Mouse (Mus musculus) liver, embryonic 14.5 days (tissue): Measurements from ENCODE around the gene Rtl5. TPM values are rescaled to one million over a fixed set of nuclear protein-coding genes. Genes with fewer than 3 reads are reported as not detected.
"Not testable (repeated sequence)": the region's sequence is repeated elsewhere in the genome, so short reads cannot be mapped to it uniquely, and the experiment has no call there.

Experiments
- ATAC-seq: fragments of 200-750 bp; cut with Nextera tagmentation; 2 replicates; pipeline ENCODE4 v1.8.0; 2017; ENCODE audit warnings: moderate number of reproducible peaks, mild to moderate bottlenecking, moderate library complexity; ENCODE audit not compliant: insufficient read depth
- DNase-seq, 3 experiments: peaks; one replicate each; pipeline ENCODE4 v3.0.0-alpha.2; 2012 to 2013; ENCODE audit warnings: low read depth in 3 of 3, low spot score in 3 of 3
- H3K27ac ChIP-seq: fragments of 300-500 bp; sonication (generic); 2 replicates; pipeline ENCODE4 v1.5.1; 2014; ENCODE audit warnings: moderate library complexity, mild to moderate bottlenecking, control low read depth, inconsistent platforms
- H3K27me3 ChIP-seq: fragments of 300-500 bp; sonication (generic); 2 replicates; pipeline ENCODE4 v1.6.1; 2014; ENCODE audit warnings: mild to moderate bottlenecking, low read length, moderate library complexity; ENCODE audit not compliant: control insufficient read depth, insufficient read depth
- H3K36me3 ChIP-seq: fragments of 300-500 bp; sonication (generic); replicated peaks from 2 replicates; pipeline ENCODE4 v1.6.1; 2014; ENCODE audit warnings: low read depth; ENCODE audit not compliant: control insufficient read depth, insufficient read depth
- H3K4me1 ChIP-seq, 2 experiments: fragments of 200-500 bp in 1 of 2; fragments of 300-500 bp in 1 of 2; sonication (generic) in 1 of 2; replicated peaks; 2 replicates each; pipeline ENCODE4 v1.6.1; 2012 to 2014; ENCODE audit warnings: antibody characterized with exemption in 1 of 2, inconsistent platforms in 1 of 2, low read length in 1 of 2; ENCODE audit not compliant: control insufficient read depth in 2 of 2, insufficient read depth in 2 of 2
- H3K4me2 ChIP-seq: fragments of 300-500 bp; sonication (generic); 2 replicates; pipeline ENCODE4 v1.6.1; 2014; ENCODE audit warnings: low read depth, mild to moderate bottlenecking, control low read depth, moderate library complexity
- H3K4me3 ChIP-seq, 2 experiments: fragments of 200-500 bp in 1 of 2; fragments of 300-500 bp in 1 of 2; sonication (generic) in 1 of 2; 2 replicates each; pipeline ENCODE4 v1.5.1; 2012 to 2014; ENCODE audit warnings: low read depth in 2 of 2, low read length in 2 of 2, mild to moderate bottlenecking in 2 of 2, control low read depth in 1 of 2, inconsistent platforms in 1 of 2, moderate library complexity in 1 of 2; ENCODE audit not compliant: insufficient read depth in 1 of 2
- H3K9ac ChIP-seq: fragments of 300-500 bp; sonication (generic); replicated peaks from 2 replicates; pipeline ENCODE4 v1.6.1; 2014; ENCODE audit warnings: mild to moderate bottlenecking, control low read depth, moderate library complexity
- H3K9me3 ChIP-seq: fragments of 300-500 bp; sonication (generic); 2 replicates; pipeline ENCODE4 v1.6.1; 2016; ENCODE audit warnings: low read length, mixed read lengths; ENCODE audit not compliant: control insufficient read depth
- CTCF ChIP-seq: IDR thresholded peaks from 2 replicates; pipeline ENCODE4 v1.5.1; 2016; ENCODE audit warnings: antibody characterized with exemption, low read depth, control low read depth
- EP300 ChIP-seq: IDR thresholded peaks from 2 replicates; pipeline ENCODE4 v1.6.1; 2016; ENCODE audit warnings: antibody characterized with exemption, low read depth
- WGBS: fragments of 180-500 bp; shearing (Covaris S2); extraction: QIAGEN DNeasy Blood & Tissue Kit; methylation state at CpG from one replicate; pipeline ENCODE4 v1.1.7; 2014; ENCODE audit not compliant: insufficient replicate concordance; 5-methylcytosine and 5-hydroxymethylcytosine counted together
- polyA plus RNA-seq, 2 experiments: library from polyadenylated mRNA; depleted of rRNA in 1 of 2; stranded (reverse) in 1 of 2; unstranded in 1 of 2; fragments of >200 nt; fragmentation: Nextera tagmentation in 1 of 2; extraction: Ambion mirVana in 1 of 2; gene quantifications; 2 replicates each; pipeline versions ENCODE4 v1.2.1 to v1.2.3; 2012 to 2014

Gene Rtl5
- polyA plus RNA-seq (2012; rRNA removed) (1.1 and 1.3 TPM in 2 replicates), polyA plus RNA-seq (2014; fragmentation: Nextera tagmentation; extraction: Ambion mirVana) (0.04 and 0.15 TPM in 2 replicates)

- Histone ChIP-seq H3K27ac (no peak within 1 kb of the TSS), H3K27me3 (peaks cover 19% of the 10 kb centered on the region), H3K4me3 (peak within 1 kb of the TSS; percentile 22 to 35), H3K36me3 (no peaks in the 10 kb centered on the region), H3K4me1 (no peaks in the 10 kb centered on the region), H3K9ac (no peak within 1 kb of the TSS), H3K9me3 (no peaks in the 10 kb centered on the region), H3K4me2 (peak within 1 kb of the TSS; percentile 50)
- TF ChIP-seq CTCF = no peak
- TF ChIP-seq EP300 = no peak
- ATAC-seq = peak; percentile 23; the same call in 1 of the 2 replicates
- WGBS = 16% methylated on average over 61 of the region's 61 CpGs
- DNase-seq = no peak
Observed at GRCm38 (mm10) chrX:102070591-102071471, at the start of gene Rtl5. TSS of gene Rtl5 (minus strand) at chrX:102071304.

GRCm38 (mm10) chrX:102119042-102119864, 48.1 kb upstream of the Rtl5 start, which contains the start of gene Pin4:
TSS of gene Pin4 (plus strand) at chrX:102119447.
- no peak within 1 kb of the TSS; the same call in 1 of the 2 replicates for H3K27ac ChIP-seq
- no peaks in the 10 kb centered on the region for H3K9me3 ChIP-seq
- H3K4me3 ChIP-seq = peak within 1 kb of the TSS; percentile 69 to 97
- peaks cover 0 to 5% of the 10 kb centered on the region in 2 experiments; a peak in 1 of 4 replicates for H3K4me1 ChIP-seq
- ATAC-seq = peak; percentile 98
- 9% methylated on average over 30 of the region's 30 CpGs for WGBS
- DNase-seq = peak; percentile 91 to 95 (median 92)
- H3K4me2 ChIP-seq = peak within 1 kb of the TSS; percentile 75
- peak within 1 kb of the TSS; percentile 77 for H3K9ac ChIP-seq
- no peaks in the 10 kb centered on the region for H3K36me3 ChIP-seq
- H3K27me3 ChIP-seq = no peaks in the 10 kb centered on the region; the same call in 1 of the 2 replicates
- 0 out of 2 replicates have a peak, but pooled peaks have one; percentile 12 for TF ChIP-seq CTCF
- TF ChIP-seq EP300 = peak; percentile 59; the same call in 1 of the 2 replicates

- no peak for TF ChIP-seq CTCF
- no peak for TF ChIP-seq EP300
- Histone ChIP-seq H3K9me3 (no peaks in the 10 kb centered on the region), H3K27ac (no peak overlapping the region), H3K27me3 (no peaks in the 10 kb centered on the region; the same call in 1 of the 2 replicates), H3K4me2 (no peak overlapping the region), H3K4me1 (peaks cover 0 to 5% of the 10 kb centered on the region in 2 experiments; a peak in 1 of 4 replicates), H3K9ac (no peak overlapping the region), H3K4me3 (no peak overlapping the region), H3K36me3 (no peaks in the 10 kb centered on the region)
- no peak for DNase-seq
- 27% methylated on average over 4 of the region's 4 CpGs for WGBS
- no peak for ATAC-seq
Observed at GRCm38 (mm10) chrX:102115676-102116075, 44.6 kb upstream of the Rtl5 start.

DNA sequence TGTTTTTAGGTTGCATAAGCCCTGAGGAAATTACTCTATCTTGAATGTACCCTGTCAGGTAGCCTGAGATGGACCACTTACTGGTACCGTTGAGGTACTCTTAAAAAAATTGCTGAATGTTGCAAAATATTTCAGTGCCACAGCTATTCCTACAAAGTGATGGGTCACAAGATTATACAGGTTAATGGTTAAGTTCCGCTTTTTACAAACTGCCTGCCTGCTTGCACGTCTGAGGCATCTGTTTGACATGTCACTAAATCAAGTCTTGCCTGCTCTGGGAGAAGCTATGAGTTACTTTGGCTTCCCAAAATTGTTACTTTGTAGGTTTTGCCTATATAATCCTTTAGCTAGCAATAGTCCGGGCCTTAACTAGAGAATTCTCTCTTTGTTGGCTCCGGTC, 38.2 kb upstream of the Rtl5 start:
- DNase-seq, H3K27ac ChIP-seq, H3K4me3 ChIP-seq, H3K36me3 ChIP-seq, H3K9ac ChIP-seq, H3K27me3 ChIP-seq, H3K4me1 ChIP-seq, H3K4me2 ChIP-seq, H3K9me3 ChIP-seq, ATAC-seq: not testable (repeated sequence)
- WGBS = 52% methylated on average over 5 of the region's 5 CpGs

DNA sequence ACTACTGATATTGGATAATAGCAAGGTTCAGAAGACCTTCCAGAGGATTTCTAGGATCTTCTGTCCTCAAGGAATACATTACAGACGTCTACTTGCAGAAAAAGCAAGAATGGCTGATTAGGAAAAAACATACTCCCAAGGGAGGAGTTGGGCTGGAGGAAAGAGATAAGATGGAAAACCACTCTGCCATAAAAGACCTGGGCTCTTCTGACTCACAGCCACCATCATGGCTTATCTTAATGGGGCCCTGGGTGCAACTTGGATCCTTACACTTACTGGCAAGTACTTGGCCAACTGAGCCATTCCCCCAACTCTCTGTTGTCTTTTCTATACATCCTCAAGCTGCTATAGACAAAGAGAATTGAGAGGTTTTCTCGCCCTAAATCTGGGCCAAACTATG, 32.7 kb upstream of the Rtl5 start:
- ATAC-seq = not testable (repeated sequence)
- 35% methylated on average over 2 of the region's 2 CpGs for WGBS

More for the DNA sequence above, 32.7 kb upstream of the Rtl5 start:
- H3K9ac ChIP-seq, H3K9me3 ChIP-seq, H3K27me3 ChIP-seq, H3K36me3 ChIP-seq, H3K4me3 ChIP-seq: not testable (repeated sequence)
- peak in 1 of 3 experiments; percentile 13 for DNase-seq
- H3K27ac ChIP-seq = peak overlapping the region; percentile 46
- peaks cover 3 to 21% of the 10 kb centered on the region in 2 experiments; a peak in 3 of 4 replicates for H3K4me1 ChIP-seq
- H3K4me2 ChIP-seq = peak overlapping the region; percentile 43
